ENCODE assay signal across 27 mouse cellular contexts in genomic region chr4:108182278-108182677, GRCm38 (mm10). TPM values are rescaled to one million over a fixed set of nuclear protein-coding genes. Genes with fewer than 3 reads are reported as not detected.
A peak's percentile ranks its signal among the peaks of the same experiment; 100 is the strongest.
DNase-seq lines count a peak whose midpoint lies in the region; ATAC-seq and TF ChIP-seq lines count a peak whose summit lies in the region.
"Had no signal": no experiment of that assay in that cellular context is flagged by ENCODE, and none has a peak within 500 bp of the region (broad histone marks: within the 10 kb centered on the region; RNA-seq: fewer than 3 reads in every experiment).

No protein-coding gene starts in this region.

- TF ChIP-seq CTCF in brain, embryonic 14.5 days (IDR thresholded peaks at IDR 0.05; ENCODE audit: borderline replicate concordance, extremely low read depth, insufficient read depth, insufficient read length), result no peak

- H3K9me3 ChIP-seq in heart, embryonic 11.5 days (replicated peaks; ENCODE audit: control insufficient read depth, low read length), result no peaks in the 10 kb centered on the region
- H3K9me3 ChIP-seq: forebrain, embryonic 10.5 days; forebrain, embryonic 13.5 days; heart, embryonic 12.5 days; heart, embryonic 15.5 days; hindbrain, embryonic 10.5 days; hindbrain, embryonic 13.5 days; intestine, embryonic 15.5 days had no signal

- H3K4me1 ChIP-seq in heart, embryonic 11.5 days (ENCODE audit: control insufficient read depth, insufficient read depth, low read length), result no peaks in the 10 kb centered on the region
- H3K4me1 ChIP-seq: forebrain, embryonic 13.5 days; heart, embryonic 12.5 days; heart, embryonic 15.5 days; hindbrain, embryonic 10.5 days; hindbrain, embryonic 13.5 days; intestine, embryonic 15.5 days had no signal

- DNase-seq in heart, adult 11 months, result peak; percentile 30
- DNase-seq in R1 (ENCODE audit: low read depth, low spot score), result peak; percentile 99
- DNase-seq in brain, embryonic 14.5 days (ENCODE audit: low read depth), result peak; percentile 3
- DNase-seq in lung, postnatal 36 days, result no peak
- DNase-seq: adrenal gland, adult 8-10 months; adrenal gland, postnatal 25 days; cerebellum, adult 18-20 months; cerebellum, adult 9-10 months; cerebellum, postnatal 14 days; gastrocnemius, postnatal 10 days; gastrocnemius, postnatal 36 days; heart, postnatal 10 days; heart, postnatal 36 days; kidney, adult 18-20 months had no signal

- no peaks in the 10 kb centered on the region for H3K36me3 ChIP-seq in heart, embryonic 11.5 days (ENCODE audit: control insufficient read depth, insufficient read depth, low read length)
- H3K36me3 ChIP-seq: forebrain, embryonic 10.5 days; heart, embryonic 12.5 days; heart, embryonic 15.5 days; hindbrain, embryonic 10.5 days; hindbrain, embryonic 13.5 days; intestine, embryonic 15.5 days had no signal

- H3K9ac ChIP-seq in heart, embryonic 11.5 days (ENCODE audit: low read depth, low read length), result no peak overlapping the region
- H3K9ac ChIP-seq: forebrain, embryonic 13.5 days; heart, embryonic 12.5 days; heart, embryonic 15.5 days; hindbrain, embryonic 13.5 days; intestine, embryonic 15.5 days had no signal

- no peaks in the 10 kb centered on the region for H3K27me3 ChIP-seq in heart, embryonic 11.5 days (ENCODE audit: control insufficient read depth, insufficient read depth, low read length)
- H3K27me3 ChIP-seq: CH12.LX; heart, embryonic 12.5 days; heart, embryonic 15.5 days; hindbrain, embryonic 13.5 days; intestine, embryonic 15.5 days had no signal

- TF ChIP-seq POLR2A in brain, embryonic 14.5 days (IDR thresholded peaks at IDR 0.05; ENCODE audit: borderline replicate concordance, extremely low read depth, insufficient read depth, insufficient read length, poor library complexity, severe bottlenecking), result no peak

- 46% methylated on average over 1 of the region's 1 CpGs for WGBS in heart, embryonic 11.5 days (ENCODE audit: insufficient replicate concordance)

- ATAC-seq in heart, embryonic 11.5 days (replicated peaks; ENCODE audit: insufficient number of reproducible peaks, low FRiP score, low TSS enrichment), result no peak
- no peak for ATAC-seq in CD4-positive, CD25-positive, alpha-beta regulatory T cell, adult 4 months
- ATAC-seq: forebrain, embryonic 13.5 days; forebrain, embryonic 16.5 days; hindbrain, embryonic 16.5 days; intestine, embryonic 15.5 days had no signal

- H3K27ac ChIP-seq in heart, embryonic 11.5 days (ENCODE audit: low read depth, low read length), result no peak overlapping the region
- H3K27ac ChIP-seq: forebrain, embryonic 10.5 days; forebrain, embryonic 13.5 days; heart, embryonic 15.5 days; hindbrain, embryonic 10.5 days; hindbrain, embryonic 13.5 days; intestine, embryonic 15.5 days had no signal

- no peak overlapping the region for H3K4me2 ChIP-seq in heart, embryonic 11.5 days
- H3K4me2 ChIP-seq: forebrain, embryonic 13.5 days; heart, embryonic 12.5 days; heart, embryonic 15.5 days; hindbrain, embryonic 13.5 days; intestine, embryonic 15.5 days had no signal

- H3K4me3 ChIP-seq in heart, embryonic 11.5 days (ENCODE audit: low read depth, low read length), result no peak overlapping the region
- H3K4me3 ChIP-seq: forebrain, embryonic 10.5 days; forebrain, embryonic 13.5 days; heart, embryonic 12.5 days; heart, embryonic 15.5 days; hindbrain, embryonic 10.5 days; hindbrain, embryonic 13.5 days; intestine, embryonic 15.5 days had no signal

RNA-seq across cellular contexts. Expression of gene Echdc2, which starts 17.0 kb away (rescaled TPM):
- polyA plus RNA-seq in heart, embryonic 11.5 days (2014; fragmentation: Nextera tagmentation; extraction: Ambion mirVana), result 16.3 and 17.3 TPM in 2 replicates
- polyA plus RNA-seq in brain, embryonic 14.5 days (2012; rRNA removed), result 15.1 and 33.0 TPM in 2 replicates
- polyA plus RNA-seq in CD4-positive, CD25-positive, alpha-beta regulatory T cell, adult 4 months (2017; shearing (Covaris generic)), result 1 to 10 TPM; 1.5 to 2.6 TPM

RNA-seq across cellular contexts. Expression of gene Zyg11a, which starts 35.6 kb away (rescaled TPM):
- polyA plus RNA-seq in heart, embryonic 11.5 days (2014; fragmentation: Nextera tagmentation; extraction: Ambion mirVana), result not detected in 2 replicates
- 0.03 and 0.13 TPM in 2 replicates for polyA plus RNA-seq in brain, embryonic 14.5 days (2012; rRNA removed)
- not detected for polyA plus RNA-seq in CD4-positive, CD25-positive, alpha-beta regulatory T cell, adult 4 months (2017; shearing (Covaris generic))
- polyA plus RNA-seq: embryonic facial prominence, embryonic 11.5 days; forebrain, embryonic 10.5 days; forebrain, embryonic 13.5 days; forebrain, embryonic 16.5 days; heart, embryonic 12.5 days; hindbrain, embryonic 13.5 days had no signal

RNA-seq across cellular contexts. Expression of gene Scp2, which starts 37.5 kb away (rescaled TPM):
- 182 and 194 TPM in 2 replicates for polyA plus RNA-seq in heart, embryonic 11.5 days (2014; fragmentation: Nextera tagmentation; extraction: Ambion mirVana)
- polyA plus RNA-seq in brain, embryonic 14.5 days (2012; rRNA removed), result 115 and 124 TPM in 2 replicates
- 100 to 1,000 TPM; 274 to 352 TPM for polyA plus RNA-seq in CD4-positive, CD25-positive, alpha-beta regulatory T cell, adult 4 months (2017; shearing (Covaris generic))
